Mouse (Mus musculus) midbrain, embryonic 13.5 days (tissue): ENCODE results near the gene Lrrc4b. TPM values are rescaled to one million over a fixed set of nuclear protein-coding genes. Genes with fewer than 3 reads are reported as not detected.

ENCODE experiments used
- ATAC-seq: fragments of 200-750 bp; cut with Nextera tagmentation; 2 replicates; pipeline ENCODE4 v1.8.0; 2017; ENCODE audit warnings: mild to moderate bottlenecking, moderate TSS enrichment, moderate library complexity
- H3K27ac ChIP-seq: fragments of 300-500 bp; sonication (generic); 2 replicates; pipeline ENCODE4 v1.5.1; 2015; ENCODE audit warnings: inconsistent platforms, mild to moderate bottlenecking, moderate library complexity
- H3K27me3 ChIP-seq: fragments of 300-500 bp; sonication (generic); 2 replicates; pipeline ENCODE4 v1.6.1; 2015; ENCODE audit warnings: mild to moderate bottlenecking, inconsistent platforms
- H3K36me3 ChIP-seq: fragments of 300-500 bp; sonication (generic); 2 replicates; pipeline ENCODE4 v1.6.1; 2015; ENCODE audit warnings: mild to moderate bottlenecking, inconsistent platforms
- H3K4me1 ChIP-seq: fragments of 300-500 bp; sonication (generic); replicated peaks from 2 replicates; pipeline ENCODE4 v1.6.1; 2015; ENCODE audit warnings: inconsistent platforms
- H3K4me2 ChIP-seq: fragments of 300-500 bp; sonication (generic); replicated peaks from 2 replicates; pipeline ENCODE4 v1.6.1; 2015; ENCODE audit warnings: moderate library complexity, mild to moderate bottlenecking, inconsistent platforms
- H3K4me3 ChIP-seq: fragments of 300-500 bp; sonication (generic); replicated peaks from 2 replicates; pipeline ENCODE4 v1.5.1; 2015; ENCODE audit warnings: mild to moderate bottlenecking, inconsistent platforms
- H3K9ac ChIP-seq: fragments of 300-500 bp; sonication (generic); replicated peaks from 2 replicates; pipeline ENCODE4 v1.6.1; 2015; ENCODE audit warnings: mild to moderate bottlenecking, inconsistent platforms
- H3K9me3 ChIP-seq: fragments of 300-500 bp; sonication (generic); 2 replicates; pipeline ENCODE4 v1.6.1; 2016; ENCODE audit warnings: mild to moderate bottlenecking, inconsistent platforms
- WGBS: fragments of 180-500 bp; shearing (Covaris S2); methylation state at CpG from one replicate; pipeline ENCODE4 v1.1.7; 2015; 5-methylcytosine and 5-hydroxymethylcytosine counted together
- polyA plus RNA-seq: library from polyadenylated mRNA; unstranded; fragments of >200 nt; fragmentation: Nextera tagmentation; extraction: Ambion mirVana; gene quantifications from 2 replicates; pipeline ENCODE4 v1.2.1, GENCODE M21; 2015

The Lrrc4b gene
- polyA plus RNA-seq, 1 experiment from 2014 or later, result 15.7 TPM

DNA sequence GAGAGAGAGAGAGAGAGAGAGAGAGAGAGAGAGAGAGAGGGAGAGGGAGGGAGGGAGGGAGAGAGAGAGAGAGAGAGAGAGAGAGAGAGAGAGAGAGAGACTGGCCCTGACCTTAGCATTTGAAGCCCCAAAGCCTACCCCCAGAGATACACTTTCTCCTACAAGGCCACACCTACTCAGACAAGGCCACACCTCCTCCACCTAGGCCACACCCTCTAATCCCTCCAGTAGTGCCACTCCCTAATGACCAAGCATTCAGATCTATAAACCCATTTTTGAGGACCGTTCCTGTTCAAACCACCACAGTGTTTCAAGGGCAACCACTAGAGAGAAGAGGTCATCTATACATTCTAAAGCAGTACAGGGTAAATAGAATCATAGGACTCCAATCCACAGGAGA lies 27.5 kb downstream of the Lrrc4b start:
- no peaks in the 10 kb centered on the region for H3K9me3 ChIP-seq
- no peak overlapping the region for H3K4me2 ChIP-seq
- H3K36me3 ChIP-seq, result peaks cover 87% of the 10 kb centered on the region
- H3K27me3 ChIP-seq, result peaks cover 3% of the 10 kb centered on the region; the same call in 1 of the 2 replicates
- ATAC-seq, result no peak
- H3K4me1 ChIP-seq, result peaks cover 25% of the 10 kb centered on the region
- WGBS, result 88% methylated on average over 1 of the region's 1 CpGs
- H3K27ac ChIP-seq, result no peak overlapping the region
- no peak overlapping the region for H3K9ac ChIP-seq
- no peak overlapping the region for H3K4me3 ChIP-seq

DNA sequence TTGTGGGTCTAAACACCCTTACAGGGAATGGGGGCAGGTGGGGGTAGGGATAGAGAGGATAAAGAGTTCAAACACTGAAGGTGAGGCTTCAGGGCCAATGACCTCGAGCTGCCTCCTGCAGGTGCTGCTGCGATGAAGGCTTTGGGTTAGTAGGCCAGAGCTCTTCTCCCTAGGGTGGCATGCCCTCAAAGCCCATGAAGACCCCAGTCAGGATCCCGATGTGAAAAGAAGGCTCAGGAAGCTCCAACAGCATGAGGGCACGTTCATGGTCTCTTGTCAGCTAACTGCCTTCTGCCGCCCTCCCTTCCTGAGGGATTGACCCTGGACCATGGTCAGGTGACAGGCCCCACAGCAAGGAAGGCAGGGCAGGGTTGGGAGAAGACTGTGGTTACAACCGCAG lies 31.2 kb downstream of the Lrrc4b start:
- Histone ChIP-seq H3K4me1 (peaks cover 33% of the 10 kb centered on the region), H3K9me3 (no peaks in the 10 kb centered on the region), H3K27me3 (peaks cover 10% of the 10 kb centered on the region; the same call in 1 of the 2 replicates), H3K36me3 (peaks cover 90% of the 10 kb centered on the region), H3K4me3 (no peak overlapping the region), H3K4me2 (no peak overlapping the region), H3K9ac (no peak overlapping the region), H3K27ac (no peak overlapping the region)
- no peak for ATAC-seq
- WGBS, result 79% methylated on average over 6 of the region's 6 CpGs

DNA sequence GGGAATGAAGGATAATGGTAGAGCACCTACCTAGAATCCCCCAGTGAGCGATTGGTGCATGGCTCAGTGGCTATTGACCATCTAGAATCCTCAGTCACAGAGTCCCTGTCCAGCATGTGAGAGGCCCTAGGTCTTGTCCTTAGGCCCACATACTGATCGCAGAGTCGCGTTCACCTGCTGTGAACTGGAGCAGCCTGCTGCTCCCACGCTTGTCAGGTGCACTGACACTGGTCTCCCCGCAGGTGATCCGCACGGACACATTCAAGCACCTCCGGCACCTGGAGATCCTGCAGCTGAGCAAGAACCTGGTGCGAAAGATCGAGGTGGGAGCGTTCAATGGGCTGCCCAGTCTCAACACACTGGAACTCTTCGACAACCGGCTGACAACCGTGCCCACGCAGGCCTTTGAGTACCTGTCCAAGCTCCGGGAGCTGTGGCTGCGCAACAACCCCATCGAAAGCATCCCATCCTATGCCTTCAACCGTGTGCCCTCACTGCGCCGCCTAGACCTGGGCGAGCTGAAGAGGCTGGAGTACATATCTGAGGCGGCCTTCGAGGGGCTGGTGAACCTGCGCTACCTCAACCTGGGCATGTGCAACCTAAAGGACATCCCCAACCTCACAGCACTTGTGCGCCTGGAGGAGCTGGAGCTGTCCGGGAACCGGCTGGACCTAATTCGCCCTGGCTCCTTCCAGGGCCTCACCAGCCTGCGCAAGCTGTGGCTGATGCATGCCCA lies 32.1 kb downstream of the Lrrc4b start:
- Histone ChIP-seq H3K4me2 (no peak overlapping the region), H3K36me3 (peaks cover 83% of the 10 kb centered on the region), H3K4me1 (peaks cover 42% of the 10 kb centered on the region), H3K27me3 (peaks cover 10% of the 10 kb centered on the region; the same call in 1 of the 2 replicates), H3K9me3 (no peaks in the 10 kb centered on the region), H3K4me3 (no peak overlapping the region), H3K27ac (no peak overlapping the region), H3K9ac (no peak overlapping the region)
- no peak for ATAC-seq
- 87% methylated on average over 31 of the region's 31 CpGs for WGBS

DNA sequence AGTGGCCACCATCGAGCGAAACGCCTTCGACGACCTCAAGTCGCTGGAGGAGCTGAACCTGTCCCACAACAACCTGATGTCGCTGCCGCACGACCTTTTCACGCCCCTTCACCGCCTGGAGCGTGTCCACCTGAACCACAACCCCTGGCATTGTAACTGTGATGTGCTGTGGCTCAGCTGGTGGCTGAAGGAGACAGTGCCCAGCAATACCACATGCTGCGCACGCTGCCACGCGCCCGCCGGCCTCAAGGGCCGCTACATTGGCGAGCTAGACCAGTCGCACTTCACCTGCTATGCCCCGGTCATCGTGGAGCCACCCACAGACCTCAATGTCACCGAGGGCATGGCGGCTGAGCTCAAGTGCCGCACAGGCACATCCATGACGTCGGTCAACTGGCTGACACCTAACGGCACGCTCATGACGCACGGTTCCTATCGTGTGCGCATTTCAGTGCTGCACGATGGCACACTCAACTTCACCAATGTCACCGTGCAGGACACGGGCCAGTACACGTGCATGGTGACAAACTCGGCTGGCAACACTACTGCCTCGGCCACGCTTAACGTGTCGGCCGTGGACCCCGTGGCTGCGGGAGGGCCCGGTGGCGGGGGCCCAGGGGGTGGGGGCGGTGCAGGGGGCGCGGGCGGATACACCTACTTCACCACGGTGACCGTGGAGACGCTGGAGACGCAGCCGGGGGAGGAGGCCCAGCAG lies 32.8 kb downstream of the Lrrc4b start:
- Histone ChIP-seq H3K9ac (peak overlapping the region; percentile 52), H3K9me3 (no peaks in the 10 kb centered on the region), H3K4me3 (no peak overlapping the region), H3K4me2 (no peak overlapping the region), H3K27ac (no peak overlapping the region), H3K36me3 (peaks cover 77% of the 10 kb centered on the region), H3K27me3 (peaks cover 10% of the 10 kb centered on the region; the same call in 1 of the 2 replicates), H3K4me1 (peaks cover 47% of the 10 kb centered on the region)
- ATAC-seq, result no peak
- WGBS, result 76% methylated on average over 50 of the region's 57 CpGs

DNA sequence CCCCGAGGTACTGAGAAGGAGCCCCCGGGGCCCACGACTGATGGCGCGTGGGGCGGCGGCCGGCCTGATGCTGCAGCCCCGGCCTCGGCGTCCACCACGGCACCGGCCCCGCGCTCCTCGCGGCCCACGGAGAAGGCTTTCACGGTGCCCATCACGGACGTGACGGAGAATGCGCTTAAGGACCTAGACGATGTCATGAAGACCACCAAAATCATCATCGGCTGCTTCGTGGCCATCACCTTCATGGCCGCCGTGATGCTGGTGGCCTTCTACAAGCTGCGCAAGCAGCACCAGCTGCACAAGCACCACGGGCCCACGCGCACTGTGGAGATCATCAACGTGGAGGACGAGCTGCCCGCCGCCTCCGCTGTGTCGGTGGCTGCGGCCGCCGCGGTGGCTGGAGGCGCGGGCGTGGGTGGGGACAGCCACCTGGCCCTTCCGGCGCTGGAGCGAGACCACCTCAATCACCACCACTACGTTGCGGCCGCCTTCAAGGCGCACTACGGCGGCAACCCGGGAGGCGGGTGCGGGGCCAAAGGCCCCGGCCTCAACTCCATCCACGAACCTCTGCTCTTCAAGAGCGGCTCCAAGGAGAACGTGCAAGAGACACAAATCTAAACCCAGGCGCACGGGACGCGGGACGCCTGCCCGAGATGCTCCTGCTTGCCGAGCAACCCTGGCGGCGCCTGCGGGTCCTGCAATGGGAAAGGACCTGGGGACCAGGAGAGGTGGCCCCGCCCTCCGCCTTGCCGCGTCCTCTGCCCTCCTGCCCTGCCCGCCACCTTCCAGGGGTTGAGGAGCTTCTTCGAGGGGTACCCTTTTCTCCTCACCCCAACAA lies 33.6 kb downstream of the Lrrc4b start:
- Histone ChIP-seq H3K27me3 (peaks cover 10% of the 10 kb centered on the region; the same call in 1 of the 2 replicates), H3K36me3 (peaks cover 69% of the 10 kb centered on the region), H3K27ac (peak overlapping the region; percentile 9; the same call in 1 of the 2 replicates), H3K9ac (peak overlapping the region; percentile 52), H3K9me3 (no peaks in the 10 kb centered on the region), H3K4me2 (no peak overlapping the region), H3K4me3 (no peak overlapping the region), H3K4me1 (peaks cover 55% of the 10 kb centered on the region)
- 26% methylated on average over 70 of the region's 77 CpGs for WGBS
- ATAC-seq, result no peak

DNA sequence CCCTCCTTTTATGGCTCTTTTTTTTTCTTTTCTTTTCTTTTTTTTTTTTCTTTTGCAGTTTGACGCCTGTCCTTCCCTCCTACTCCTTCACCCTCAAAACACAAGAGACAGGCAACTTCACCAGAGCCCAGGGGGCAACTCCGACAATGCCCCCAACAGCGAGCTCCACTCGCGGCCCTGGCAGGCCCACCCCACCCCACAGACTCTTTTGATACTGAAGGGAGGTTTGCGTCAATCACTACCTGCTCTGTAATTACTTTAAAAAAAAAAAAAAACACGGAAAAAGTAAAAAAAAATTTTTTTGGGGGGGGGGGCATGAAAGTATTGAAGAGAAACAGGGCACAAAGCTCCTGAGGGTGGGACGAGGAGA lies 34.2 kb downstream of the Lrrc4b start:
- no peak overlapping the region for H3K4me2 ChIP-seq
- ATAC-seq, result no peak
- peak overlapping the region; percentile 92 for H3K27ac ChIP-seq
- H3K9me3 ChIP-seq, result no peaks in the 10 kb centered on the region
- H3K4me1 ChIP-seq, result peaks cover 56% of the 10 kb centered on the region
- no peak overlapping the region for H3K9ac ChIP-seq
- peaks cover 10% of the 10 kb centered on the region; the same call in 1 of the 2 replicates for H3K27me3 ChIP-seq
- peaks cover 63% of the 10 kb centered on the region for H3K36me3 ChIP-seq
- H3K4me3 ChIP-seq, result no peak overlapping the region
- 51% methylated on average over 8 of the region's 8 CpGs for WGBS

DNA sequence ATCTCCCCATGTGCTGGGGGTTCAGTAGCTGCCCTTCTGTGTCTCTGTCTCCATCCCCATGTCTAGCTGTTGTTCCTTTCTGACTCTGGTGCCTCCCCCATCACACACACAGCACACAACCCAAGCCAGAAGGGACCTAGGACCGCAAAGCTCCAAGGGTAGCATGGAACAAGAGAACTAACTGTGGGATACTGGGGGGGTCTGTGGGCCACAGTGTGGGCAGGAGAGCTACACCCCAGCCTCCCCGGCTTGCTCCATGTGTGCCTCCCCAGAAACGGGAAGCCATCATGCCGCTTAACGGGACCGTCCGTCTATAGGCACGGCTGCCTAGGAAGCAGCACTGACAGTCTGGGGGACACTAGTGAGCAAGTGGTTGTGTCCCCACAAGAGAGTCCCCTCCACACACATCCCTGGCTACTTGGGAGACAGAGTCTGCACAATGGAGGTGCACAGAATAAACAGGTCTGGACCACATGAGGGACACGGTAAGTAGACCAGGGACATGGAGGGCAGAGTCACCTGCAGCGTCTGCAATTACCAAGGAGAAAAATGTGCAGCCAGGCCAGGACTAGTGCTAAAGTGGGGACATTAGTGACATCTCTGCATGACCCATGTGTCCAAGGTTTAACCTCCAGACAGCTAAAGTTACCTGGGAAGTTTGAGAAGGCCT lies 34.9 kb downstream of the Lrrc4b start:
- ATAC-seq, result no peak
- H3K36me3 ChIP-seq, result peaks cover 56% of the 10 kb centered on the region
- peak overlapping the region; percentile 92 for H3K27ac ChIP-seq
- H3K4me2 ChIP-seq, result no peak overlapping the region
- peaks cover 10% of the 10 kb centered on the region; the same call in 1 of the 2 replicates for H3K27me3 ChIP-seq
- 87% methylated on average over 10 of the region's 10 CpGs for WGBS
- H3K4me3 ChIP-seq, result no peak overlapping the region
- peaks cover 60% of the 10 kb centered on the region for H3K4me1 ChIP-seq
- H3K9me3 ChIP-seq, result no peaks in the 10 kb centered on the region
- H3K9ac ChIP-seq, result peak overlapping the region; percentile 47

DNA sequence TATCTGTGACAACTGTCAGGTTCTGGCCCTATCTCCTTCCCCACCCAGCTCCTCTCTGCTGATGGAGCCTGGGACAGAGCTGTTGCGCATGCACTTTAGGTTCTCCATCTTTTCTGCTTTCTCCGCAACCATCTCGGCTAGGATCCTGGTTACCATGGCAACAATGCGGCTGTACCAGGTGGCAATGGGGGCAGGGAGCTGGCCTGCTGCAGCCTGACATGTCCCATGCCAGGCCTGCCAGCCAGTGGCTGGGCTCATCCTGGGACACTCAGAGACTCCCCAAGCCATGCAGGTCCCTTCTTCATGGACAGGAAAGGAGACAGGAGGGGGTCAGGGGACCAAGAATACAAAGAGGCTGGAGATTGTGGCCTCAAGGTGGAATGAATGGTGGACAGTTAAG lies 35.7 kb downstream of the Lrrc4b start:
- Histone ChIP-seq H3K9me3 (no peaks in the 10 kb centered on the region), H3K4me1 (peaks cover 68% of the 10 kb centered on the region), H3K4me2 (peak overlapping the region; percentile 27), H3K36me3 (peaks cover 48% of the 10 kb centered on the region), H3K4me3 (no peak overlapping the region), H3K27me3 (peaks cover 10% of the 10 kb centered on the region; the same call in 1 of the 2 replicates), H3K27ac (peak overlapping the region; percentile 92), H3K9ac (peak overlapping the region; percentile 47)
- ATAC-seq, result no peak
- WGBS, result 5% methylated on average over 4 of the region's 4 CpGs

DNA sequence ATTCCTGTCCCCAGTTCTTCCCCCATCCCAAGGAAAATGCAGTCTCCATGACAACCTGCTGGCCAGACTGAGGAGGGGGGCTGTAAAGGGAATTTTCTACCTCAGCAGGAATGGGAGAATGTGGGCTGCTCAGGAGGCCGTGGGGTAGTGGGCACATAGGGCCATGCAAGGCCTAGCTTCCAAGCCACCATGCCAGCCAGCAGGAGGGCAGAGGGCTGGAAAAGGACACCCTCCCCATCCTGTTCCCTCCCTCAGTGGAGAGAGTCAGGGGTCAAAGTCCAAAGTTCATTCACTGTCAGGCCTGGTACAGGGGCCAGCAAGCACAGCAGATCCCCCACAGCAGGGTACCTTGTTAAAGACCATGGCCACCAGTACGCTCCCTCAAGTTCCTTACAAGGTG lies 36.3 kb downstream of the Lrrc4b start, which contains the start of gene Aspdh:
TSS of gene Aspdh (plus strand) at position 281 of the 400 bp plus-strand sequence.
- peak within 1 kb of the TSS; percentile 92 for H3K27ac ChIP-seq
- H3K4me1 ChIP-seq, result peaks cover 73% of the 10 kb centered on the region
- H3K4me3 ChIP-seq, result no peak within 1 kb of the TSS
- peak within 1 kb of the TSS; percentile 47 for H3K9ac ChIP-seq
- WGBS, result 37% methylated on average over 2 of the region's 2 CpGs
- peaks cover 10% of the 10 kb centered on the region; the same call in 1 of the 2 replicates for H3K27me3 ChIP-seq
- no peaks in the 10 kb centered on the region for H3K9me3 ChIP-seq
- H3K4me2 ChIP-seq, result peak within 1 kb of the TSS; percentile 27
- H3K36me3 ChIP-seq, result peaks cover 42% of the 10 kb centered on the region
- no peak for ATAC-seq

DNA sequence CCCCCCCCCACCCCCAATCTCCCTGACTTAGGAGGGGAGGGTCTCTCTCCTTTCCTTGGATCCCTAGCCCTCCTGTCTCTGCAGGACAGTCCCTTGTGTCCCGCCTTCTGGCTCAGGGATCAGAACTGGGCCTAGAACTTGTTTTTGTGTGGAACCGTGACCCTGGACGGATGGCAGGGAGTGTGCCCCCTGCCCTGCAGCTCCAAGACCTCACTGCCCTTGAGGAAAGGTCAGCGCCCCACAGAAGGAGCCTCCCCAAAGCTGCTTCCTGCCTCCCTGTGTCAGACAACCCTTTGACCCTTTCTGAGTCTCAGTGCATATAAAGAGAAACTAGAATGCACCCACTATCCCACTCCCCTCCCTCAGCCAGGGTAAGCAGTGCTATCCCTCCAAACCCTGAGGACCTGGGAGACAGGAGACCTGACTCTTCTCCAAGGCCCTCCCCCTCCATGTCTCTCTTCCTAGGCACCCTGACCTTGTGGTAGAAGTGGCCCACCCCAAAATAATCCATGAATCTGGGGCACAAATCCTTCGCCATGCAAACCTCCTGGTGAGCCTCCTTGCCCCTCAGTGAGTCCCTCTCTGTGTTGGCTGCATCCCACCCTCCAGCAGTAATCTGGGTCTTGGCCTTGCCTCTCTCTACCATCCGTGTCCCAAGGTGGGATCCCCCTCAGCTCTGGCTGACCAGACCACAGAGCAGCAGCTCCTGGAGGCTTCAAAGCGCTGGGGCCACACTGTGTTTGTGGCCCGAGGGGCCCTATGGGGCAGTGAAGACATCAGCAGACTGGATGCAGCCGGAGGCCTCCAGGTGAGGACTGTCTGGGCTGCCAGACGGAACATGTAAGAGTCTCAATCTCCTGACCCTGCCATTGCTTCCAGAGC lies 37.4 kb downstream of the Lrrc4b start:
- no peak for ATAC-seq
- Histone ChIP-seq H3K9me3 (no peaks in the 10 kb centered on the region), H3K4me3 (no peak overlapping the region), H3K9ac (no peak overlapping the region), H3K27ac (peak overlapping the region; percentile 92), H3K4me2 (no peak overlapping the region), H3K27me3 (peaks cover 8% of the 10 kb centered on the region; the same call in 1 of the 2 replicates), H3K4me1 (peaks cover 78% of the 10 kb centered on the region), H3K36me3 (peaks cover 31% of the 10 kb centered on the region)
- WGBS, result 76% methylated on average over 10 of the region's 10 CpGs
